Mouse (Mus musculus) right cerebral cortex, postnatal 25 days (tissue): ENCODE data around the gene Bicd2.
A peak's percentile ranks its signal among the peaks of the same experiment; 100 is the strongest.

Experiments used
- DNase-seq: peaks from one replicate; pipeline ENCODE4 v3.0.0; 2022

The Bicd2 gene

GRCm38 (mm10) chr13:49341012-49341830, at the start of gene Bicd2:
Gene Bicd2, plus strand, starts transcription at chr13:49341585.
- peak; percentile 97 for DNase-seq

DNA sequence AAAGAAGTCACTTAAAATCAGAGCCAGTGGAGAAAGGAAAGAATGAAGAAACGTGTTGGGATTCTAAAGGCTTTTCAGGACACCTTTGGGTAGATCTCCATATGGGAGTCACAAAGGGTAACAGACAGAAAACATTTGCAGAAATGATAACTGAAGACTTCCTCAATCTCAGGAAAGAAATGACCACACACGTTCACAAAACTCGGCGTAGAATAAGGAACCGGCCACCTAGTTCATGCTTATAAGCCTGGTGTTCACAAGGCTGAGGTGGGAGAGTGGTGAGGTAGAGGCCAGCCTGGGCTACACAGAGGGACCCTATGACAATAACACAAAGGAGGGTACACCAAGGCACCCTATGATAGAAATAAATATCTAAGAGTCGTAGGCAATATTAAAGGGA, 49.4 kb upstream of the Bicd2 start:
- no peak for DNase-seq

GRCm38 (mm10) chr13:49294108-49294507, 47.3 kb upstream of the Bicd2 start:
- no peak for DNase-seq

DNA sequence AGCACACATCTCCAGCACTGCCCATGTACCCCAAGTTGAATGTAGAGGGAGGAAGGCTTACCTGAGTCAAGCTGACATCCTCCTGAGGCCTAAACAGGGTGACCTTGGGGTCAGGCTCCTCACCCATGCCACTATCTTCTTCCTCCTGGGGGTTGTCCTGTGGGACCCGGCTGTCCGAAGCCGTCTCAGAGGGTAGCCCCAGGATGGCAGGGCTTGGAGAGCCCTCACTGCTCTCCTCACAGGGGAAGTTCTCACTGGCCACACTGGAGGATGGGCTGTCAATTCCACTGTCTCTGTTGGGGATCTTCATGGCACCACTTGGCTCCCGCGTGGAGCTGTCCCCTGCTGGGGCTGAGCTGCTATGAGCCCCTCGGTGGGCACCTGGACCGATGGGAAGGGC, 45.1 kb upstream of the Bicd2 start:
- DNase-seq, result no peak

DNA sequence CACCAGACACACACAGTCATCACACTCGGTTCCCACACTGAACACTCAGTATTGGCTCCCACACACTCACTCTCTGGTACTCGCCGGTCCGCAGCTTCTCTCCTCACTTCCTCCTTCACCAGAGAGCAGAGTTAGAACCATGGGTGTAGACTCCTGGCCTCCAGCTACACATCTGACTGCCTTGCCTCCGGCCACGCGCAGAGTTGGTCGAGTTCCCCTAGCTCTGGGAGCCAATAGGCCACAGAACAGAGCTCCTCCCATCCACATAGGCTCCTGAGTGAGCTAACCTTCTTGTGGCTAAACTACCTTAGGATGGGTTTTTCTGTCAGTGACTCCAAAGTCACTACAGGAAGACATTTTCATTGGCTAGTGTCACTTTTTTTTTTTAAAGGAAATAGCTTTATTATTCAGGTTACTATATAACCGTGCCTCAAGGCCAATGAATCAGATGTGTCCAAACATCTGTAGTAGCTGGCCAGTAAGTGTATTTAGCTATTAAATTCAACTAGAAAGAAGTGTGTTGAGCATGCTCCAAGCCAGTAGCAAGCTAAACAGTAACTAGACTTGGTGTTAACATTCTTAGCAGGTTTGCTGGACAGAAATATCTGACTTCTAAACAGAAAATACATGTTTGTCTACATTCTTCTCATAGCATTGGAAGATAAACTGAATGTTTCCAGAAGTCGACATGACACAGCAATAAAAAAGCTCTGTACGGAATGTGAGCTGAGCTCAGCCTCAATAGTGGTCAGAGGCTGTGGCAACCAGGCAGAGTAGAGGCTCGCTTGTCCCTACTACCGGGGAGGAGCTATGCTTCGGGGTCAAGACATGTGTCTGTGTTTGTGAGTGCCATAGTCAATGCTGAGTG, 42.6 kb upstream of the Bicd2 start:
- DNase-seq, result no peak

DNA sequence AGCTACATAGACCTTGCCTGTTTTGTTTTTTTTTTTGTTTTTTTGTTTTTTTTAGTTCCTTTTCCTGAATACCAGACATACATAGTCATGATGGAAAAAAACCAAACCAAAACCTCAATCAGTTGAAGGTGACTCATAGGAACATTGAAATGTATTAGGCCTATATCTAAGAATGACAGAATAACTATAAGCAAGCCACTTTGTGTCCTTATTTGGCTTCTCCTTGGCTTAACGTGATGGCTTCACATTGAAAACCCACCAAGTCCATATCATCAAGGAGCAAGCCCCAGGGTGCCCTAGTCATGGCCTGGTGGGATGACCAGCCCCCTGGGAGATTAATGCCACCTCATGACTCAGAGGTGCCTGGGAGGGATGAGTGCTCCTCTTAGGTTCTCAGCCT, 40.6 kb upstream of the Bicd2 start:
- DNase-seq, result no peak

- DNase-seq, result no peak
These were observed 34.5 kb upstream of the Bicd2 start for GRCm38 (mm10) chr13:49306771-49307310.

DNA sequence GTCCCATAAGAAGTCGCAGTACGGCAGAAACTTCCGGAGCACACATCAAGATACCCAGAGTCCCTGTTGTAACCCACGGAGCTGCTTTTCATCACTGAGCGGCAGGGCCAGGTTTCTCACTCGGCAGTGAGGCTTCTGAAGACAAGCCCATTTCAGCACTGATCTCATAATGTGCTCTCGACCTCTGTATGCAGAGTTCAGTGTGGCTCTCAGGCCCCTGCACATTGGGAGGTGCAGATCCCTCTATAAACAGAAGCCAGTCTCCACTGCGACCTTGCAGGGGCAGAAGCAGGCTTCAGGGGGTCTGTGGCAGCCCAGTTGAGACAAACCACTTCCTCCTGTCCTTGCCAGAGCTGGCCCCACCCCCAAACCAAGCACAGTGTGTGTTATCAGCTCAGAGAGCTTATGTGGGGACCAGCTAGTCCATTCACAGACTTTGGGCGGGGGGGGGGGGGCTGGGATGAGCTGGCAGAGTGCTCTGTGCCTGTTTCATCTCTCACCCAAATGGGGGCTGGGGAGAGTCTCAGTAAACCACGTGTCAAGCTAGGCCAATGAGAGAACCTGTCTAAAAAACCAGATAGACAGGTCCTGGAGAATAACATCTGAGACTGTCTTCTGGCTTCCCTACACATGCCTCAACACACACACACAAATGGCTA, 33.9 kb upstream of the Bicd2 start:
- DNase-seq, result no peak

DNA sequence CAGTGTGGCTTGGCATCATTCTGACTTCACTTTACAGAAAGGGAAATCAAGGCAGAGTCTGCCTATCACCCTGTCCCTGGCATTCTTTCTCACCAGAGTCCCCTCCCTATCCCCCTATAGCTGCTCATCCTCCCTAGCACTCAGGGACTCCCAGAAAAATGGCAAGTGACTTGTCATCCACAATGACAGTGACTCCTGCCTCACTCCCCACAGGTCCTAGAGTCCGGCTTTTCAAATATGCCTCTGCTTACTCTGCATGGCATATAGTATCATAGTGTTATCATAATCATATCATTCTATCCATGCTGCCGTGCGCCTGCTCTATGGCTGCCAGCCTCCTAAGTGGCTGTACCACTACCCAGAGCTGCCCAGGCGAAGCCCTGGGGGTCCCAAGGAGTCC, 33.2 kb upstream of the Bicd2 start:
- no peak for DNase-seq

GRCm38 (mm10) chr13:49308861-49309403, 32.5 kb upstream of the Bicd2 start:
- no peak for DNase-seq

DNA sequence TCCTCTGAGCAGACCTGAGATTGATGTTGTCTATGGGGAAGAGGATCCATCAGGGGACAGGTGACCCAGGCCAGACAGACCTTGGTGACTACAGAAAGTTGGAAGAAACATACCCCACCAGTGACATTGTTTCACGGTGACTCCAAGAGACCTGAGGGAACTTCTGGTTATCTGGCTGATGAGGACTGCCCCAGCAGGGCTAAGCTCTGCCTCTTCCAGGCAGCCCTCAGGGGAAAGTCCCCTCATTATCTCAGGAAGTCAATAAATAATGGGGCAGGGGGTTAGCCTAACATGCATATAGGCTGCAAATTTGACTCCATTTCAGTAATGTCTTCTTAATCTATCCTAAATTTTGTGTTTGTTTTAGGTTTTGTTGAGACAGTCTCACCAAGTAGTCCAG, 31.9 kb upstream of the Bicd2 start:
- no peak for DNase-seq

GRCm38 (mm10) chr13:49311642-49312041, 29.7 kb upstream of the Bicd2 start:
- no peak for DNase-seq

GRCm38 (mm10) chr13:49316386-49317162, 24.8 kb upstream of the Bicd2 start:
- no peak for DNase-seq

- no peak for DNase-seq
These were observed 23.9 kb upstream of the Bicd2 start for GRCm38 (mm10) chr13:49317508-49317907.

DNA sequence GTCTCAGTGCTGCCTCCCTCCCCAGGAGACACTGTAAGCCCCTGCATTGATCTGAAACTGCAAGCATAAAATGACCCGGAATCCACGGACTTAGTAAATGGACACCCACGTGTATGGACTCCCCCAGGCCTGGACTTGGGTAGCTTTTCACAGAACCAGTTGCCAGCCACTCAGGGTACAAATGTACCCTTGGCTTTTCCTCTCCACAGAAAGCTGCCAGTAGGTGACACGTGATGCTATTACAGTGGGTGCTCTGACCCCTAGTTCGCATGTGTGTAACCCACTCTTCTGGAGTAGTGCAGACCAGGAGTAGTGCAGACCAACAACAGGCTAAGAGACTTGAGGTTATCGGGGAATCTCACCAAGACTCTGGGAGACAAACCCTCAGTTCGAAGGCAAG, 23.5 kb upstream of the Bicd2 start:
- no peak for DNase-seq

DNA sequence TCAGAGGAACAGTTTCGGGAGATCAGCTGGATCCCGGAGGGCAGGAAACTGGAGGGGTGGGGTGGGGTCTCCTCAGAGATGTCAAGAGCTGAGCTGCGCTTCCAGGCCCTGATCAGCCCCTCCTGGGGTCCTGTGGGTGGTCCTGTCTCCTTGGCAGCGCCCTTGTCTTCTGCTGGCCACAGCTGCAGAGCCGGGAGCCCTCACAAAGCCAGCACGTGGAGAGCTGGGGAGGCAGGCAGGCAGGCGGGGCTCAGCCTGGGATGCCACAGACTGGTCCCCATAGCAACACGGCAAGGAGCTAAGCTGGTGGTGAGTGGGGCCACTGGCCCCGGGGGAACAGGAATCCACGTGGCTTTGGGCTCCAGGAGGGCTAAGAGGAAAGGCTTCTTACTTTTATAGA, 21.3 kb upstream of the Bicd2 start, which contains the start of gene Fgd3:
Fgd3 (minus strand) TSS at position 272 of the 400 bp plus-strand sequence.
- peak; percentile 60 for DNase-seq

DNA sequence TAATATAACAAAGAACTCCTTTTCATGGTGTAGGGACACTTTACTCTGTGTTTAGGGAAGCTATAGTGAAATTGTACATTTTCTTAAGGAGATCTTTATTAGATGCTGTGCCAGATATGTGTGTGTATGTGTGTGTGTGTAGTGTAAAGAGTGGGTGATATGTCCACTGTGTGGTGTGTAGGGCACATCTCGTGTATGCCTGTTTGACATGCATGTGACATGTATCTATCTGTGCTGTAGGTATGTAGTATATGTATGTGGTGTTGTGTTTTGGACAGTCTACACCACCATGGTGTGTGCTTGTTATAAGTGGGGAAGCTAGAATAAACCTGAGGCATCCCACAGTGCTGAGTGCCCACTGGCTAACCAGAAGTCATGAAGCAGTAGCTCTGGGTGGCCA, 20.9 kb upstream of the Bicd2 start:
- DNase-seq, result no peak

DNA sequence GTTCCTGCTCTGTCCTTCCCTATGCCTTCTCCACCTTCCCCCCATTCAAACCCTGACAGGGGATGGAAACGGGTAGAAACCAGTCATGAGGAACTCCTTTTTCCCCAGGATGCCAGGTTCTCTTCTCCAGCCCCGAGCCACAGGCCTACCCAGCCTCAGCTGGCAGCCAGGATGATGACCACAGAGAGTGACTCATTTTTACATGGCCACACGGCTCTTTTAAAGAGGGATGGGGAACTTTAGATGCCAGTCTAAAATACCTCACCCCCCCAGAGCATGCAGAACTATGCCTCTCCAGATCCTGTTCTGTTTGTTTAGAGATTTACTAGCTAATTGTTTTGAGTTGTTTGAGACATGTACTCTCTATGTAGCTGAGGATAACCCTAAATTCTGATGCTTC, 19.9 kb upstream of the Bicd2 start:
- no peak for DNase-seq

DNA sequence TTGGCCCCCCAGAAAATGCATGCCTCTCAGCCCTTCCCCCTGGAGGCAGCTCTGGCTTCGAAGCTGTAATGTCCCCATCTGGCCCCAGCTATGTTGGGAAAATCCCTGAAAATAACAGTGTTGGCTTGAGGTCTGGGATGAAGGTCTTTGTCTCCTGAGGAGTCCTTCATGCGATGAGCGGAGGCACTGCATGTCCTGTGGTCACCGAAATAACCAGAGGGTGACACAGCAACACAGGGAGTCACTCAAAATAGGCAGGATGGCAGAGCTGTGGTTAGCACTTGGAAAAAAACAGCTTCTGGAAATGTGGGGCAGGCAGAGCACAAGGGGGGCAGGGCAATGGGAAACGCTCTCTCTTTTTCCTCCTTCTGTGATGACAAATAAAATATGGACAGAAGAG, 19.2 kb upstream of the Bicd2 start:
- DNase-seq, result no peak

DNA sequence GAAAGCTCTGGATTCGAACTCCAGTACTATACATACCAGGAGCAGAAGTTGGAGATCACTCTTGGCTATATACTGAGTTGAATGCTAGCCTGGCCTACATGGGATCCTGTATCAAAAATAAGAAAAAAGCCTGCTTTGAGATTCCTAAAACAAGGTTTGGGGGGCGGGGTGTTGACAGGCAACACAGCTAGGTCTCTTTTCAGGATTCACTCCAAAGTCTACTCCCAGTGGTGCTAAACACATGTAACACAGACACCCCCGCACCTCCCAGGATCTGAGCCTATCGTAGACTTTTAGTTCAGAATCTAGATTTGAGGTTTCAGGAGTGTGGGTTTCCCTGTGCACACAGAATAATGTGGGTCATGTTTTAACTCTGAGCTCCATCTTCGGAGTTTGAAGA, 18.6 kb upstream of the Bicd2 start:
- DNase-seq, result peak; percentile 35

GRCm38 (mm10) chr13:49324871-49325270, 16.5 kb upstream of the Bicd2 start:
- no peak for DNase-seq
